8 mouse cellular contexts compared by ENCODE assay signal in the genomic region with DNA sequence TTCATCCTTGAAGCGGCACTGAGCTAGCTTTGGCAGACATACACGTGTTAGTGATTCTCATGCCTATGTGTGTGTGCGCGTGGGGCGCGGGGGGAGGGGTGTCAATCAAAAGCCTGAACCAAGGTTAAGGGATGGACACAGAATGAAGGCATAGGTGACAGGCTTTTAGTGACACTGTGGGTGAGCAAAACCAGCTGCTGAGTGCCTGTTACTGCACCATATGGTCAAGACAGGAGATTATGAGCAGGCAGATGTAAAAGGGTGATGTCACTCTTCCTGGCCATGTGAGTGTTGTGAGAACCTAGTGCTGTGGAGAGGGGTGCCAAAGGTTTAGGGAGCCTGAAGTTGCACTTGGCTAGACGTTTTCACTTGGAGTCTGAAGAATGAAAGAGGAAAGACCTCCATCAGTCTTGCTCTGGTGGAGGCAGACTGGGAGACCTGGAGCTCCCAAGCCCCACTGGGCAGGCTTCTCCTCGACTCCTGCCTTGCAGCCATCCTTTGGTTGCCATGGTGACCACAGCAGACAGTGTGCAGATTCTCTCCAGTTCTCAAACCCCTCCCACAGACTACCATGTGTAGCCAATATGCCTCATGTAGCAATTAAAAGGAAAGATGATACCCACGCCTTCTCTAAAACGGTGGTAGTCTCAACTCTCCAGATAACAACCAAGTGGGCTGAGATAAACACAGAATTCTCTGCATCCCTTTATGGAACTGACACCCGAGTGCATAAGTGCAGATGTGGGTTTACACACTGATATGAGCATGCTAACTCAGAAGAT. TPM values are rescaled to one million over a fixed set of nuclear protein-coding genes. Genes with fewer than 3 reads are reported as not detected.
DNase-seq lines count a peak whose midpoint lies in the region; ATAC-seq and TF ChIP-seq lines count a peak whose summit lies in the region.

No protein-coding gene starts in this region.

- H3K9me3 ChIP-seq in midbrain, embryonic 11.5 days (ENCODE audit: control insufficient read depth, low read length), result no peaks in the 10 kb centered on the region

- no peak for TF ChIP-seq POLR2A in cortical plate, adult 2 months (IDR thresholded peaks at IDR 0.05; ENCODE audit: extremely low read depth, insufficient read depth, low read length)

- no peak for TF ChIP-seq CTCF in cortical plate, adult 2 months (IDR thresholded peaks at IDR 0.05; ENCODE audit: extremely low read depth, insufficient read depth, low read length)

- WGBS in midbrain, embryonic 11.5 days, result 68% methylated on average over 11 of the region's 11 CpGs

- H3K27ac ChIP-seq in cortical plate, adult 2 months (ENCODE audit: insufficient read depth, low read length), result peak overlapping the region; percentile 68
- no peak overlapping the region for H3K27ac ChIP-seq in midbrain, embryonic 11.5 days (ENCODE audit: low read depth, low read length)

- no peak overlapping the region for H3K9ac ChIP-seq in midbrain, embryonic 11.5 days (ENCODE audit: low read length)

- no peaks in the 10 kb centered on the region for H3K36me3 ChIP-seq in midbrain, embryonic 11.5 days (ENCODE audit: control insufficient read depth, insufficient read depth, low read length)

- peak; percentile 93 for ATAC-seq in midbrain, embryonic 11.5 days (ENCODE audit: low FRiP score)

- no peak overlapping the region for H3K4me3 ChIP-seq in cortical plate, adult 2 months (ENCODE audit: insufficient read depth, low read length)
- H3K4me3 ChIP-seq in midbrain, embryonic 11.5 days (ENCODE audit: low read depth, low read length), result no peak overlapping the region

- H3K4me2 ChIP-seq in midbrain, embryonic 11.5 days, result no peak overlapping the region

- H3K27me3 ChIP-seq in midbrain, embryonic 11.5 days (ENCODE audit: control insufficient read depth, insufficient read depth, low read length), result no peaks in the 10 kb centered on the region

- DNase-seq in cerebellum, postnatal 10 days, result peak; percentile 80 to 81
- no peak for DNase-seq in cerebellum, adult 8-10 months
- DNase-seq in frontal cortex, postnatal 36 days (ENCODE audit: low spot score in 2 of 2), result peak; percentile 68 to 87
- DNase-seq in layer of hippocampus, postnatal 36 days, result peak; percentile 65 to 73
- DNase-seq in midbrain, embryonic 11.5 days (ENCODE audit: low spot score, missing footprints), result peak; percentile 89
- DNase-seq in yolk sac, embryonic 10.5 days (ENCODE audit: low spot score), result peak; percentile 66
- no peak for DNase-seq in urinary bladder, adult 2 months (ENCODE audit: low spot score)

- peaks cover 9% of the 10 kb centered on the region for H3K4me1 ChIP-seq in cortical plate, adult 2 months (ENCODE audit: control insufficient read depth, insufficient read depth, low read length)
- H3K4me1 ChIP-seq in midbrain, embryonic 11.5 days (ENCODE audit: control insufficient read depth, insufficient read depth, low read length), result peaks cover 7% of the 10 kb centered on the region; the same call in 1 of the 2 replicates

RNA-seq across cellular contexts. Expression of a gene that starts 5.5 kb away (rescaled TPM):
- 25.6 and 26.6 TPM in 2 replicates for polyA plus RNA-seq in cortical plate, adult 2 months (2012; rRNA removed)
- total RNA-seq in layer of hippocampus, postnatal 36 days (2021), result 10 to 100 TPM; 75.7 to 81.1 TPM
- polyA plus RNA-seq in midbrain, embryonic 11.5 days (2014; fragmentation: Nextera tagmentation; extraction: Ambion mirVana), result 9.2 and 11.1 TPM in 2 replicates
- polyA plus RNA-seq in urinary bladder, adult 2 months (2012; rRNA removed), result 1.4 and 1.5 TPM in 2 replicates

Comparison
In these comparisons a context has a peak if more than half of its experiments do, and no peak if none do; other contexts are left out.
1. DNase-seq: peak in cerebellum, postnatal 10 days (2 of 2), frontal cortex, postnatal 36 days (2 of 2), layer of hippocampus, postnatal 36 days (2 of 2), midbrain, embryonic 11.5 days (single experiment) and yolk sac, embryonic 10.5 days (single experiment); none in cerebellum, adult 8-10 months (single experiment) and urinary bladder, adult 2 months (single experiment).